Mouse (Mus musculus) frontal cortex, adult (tissue): ENCODE results near the gene Gars.

Experiments
- ATAC-seq: cut with Nextera tagmentation; 2 replicates; pipeline ENCODE4 v1.9.2; 2017; ENCODE audit warnings: mild to moderate bottlenecking, moderate library complexity, mixed read lengths; ENCODE audit not compliant: low TSS enrichment

The Gars gene

GRCm38 (mm10) chr6:55037799-55038670, at the start of gene Gars:
Gene Gars, plus strand, starts transcription at chr6:55038007.
- peak; percentile 97 for ATAC-seq

GRCm38 (mm10) chr6:54988141-54988540, 49.7 kb upstream of the Gars start:
- no peak for ATAC-seq

GRCm38 (mm10) chr6:54991189-54991588, 46.6 kb upstream of the Gars start:
- no peak for ATAC-seq

GRCm38 (mm10) chr6:54992141-54992540, 45.7 kb upstream of the Gars start:
- no peak for ATAC-seq

- ATAC-seq: peak; percentile 99
Observed at GRCm38 (mm10) chr6:54992734-54993260, 45.0 kb upstream of the Gars start, which contains the start of gene Ggct. Gene Ggct, minus strand, starts transcription at chr6:54992950.

- ATAC-seq: no peak
Observed at GRCm38 (mm10) chr6:54996361-54996760, 41.4 kb upstream of the Gars start.

- no peak for ATAC-seq
Observed at GRCm38 (mm10) chr6:54997726-54998125, 40.1 kb upstream of the Gars start.

GRCm38 (mm10) chr6:55001320-55001719, 36.5 kb upstream of the Gars start:
- no peak for ATAC-seq

GRCm38 (mm10) chr6:55002438-55002837, 35.4 kb upstream of the Gars start:
- ATAC-seq: no peak

- ATAC-seq: no peak
Observed at GRCm38 (mm10) chr6:55003559-55003958, 34.2 kb upstream of the Gars start.

GRCm38 (mm10) chr6:55008401-55008800, 29.4 kb upstream of the Gars start:
- ATAC-seq: no peak

- ATAC-seq: peak; percentile 85
Observed at GRCm38 (mm10) chr6:55009391-55010230, 28.2 kb upstream of the Gars start.

- ATAC-seq: no peak
Observed at GRCm38 (mm10) chr6:55010330-55011091, 27.3 kb upstream of the Gars start.

GRCm38 (mm10) chr6:55012516-55012915, 25.3 kb upstream of the Gars start:
- ATAC-seq: no peak

- ATAC-seq: no peak
Observed at GRCm38 (mm10) chr6:55014184-55014583, 23.6 kb upstream of the Gars start.

- ATAC-seq: peak; percentile 90
Observed at GRCm38 (mm10) chr6:55016236-55016635, 21.6 kb upstream of the Gars start.

- ATAC-seq: peak; percentile 98
Observed at GRCm38 (mm10) chr6:55016710-55017583, 20.9 kb upstream of the Gars start.

- no peak for ATAC-seq
Observed at GRCm38 (mm10) chr6:55018417-55018816, 19.4 kb upstream of the Gars start.

GRCm38 (mm10) chr6:55021806-55022205, 16.0 kb upstream of the Gars start:
- ATAC-seq: no peak

- ATAC-seq: no peak
Observed at GRCm38 (mm10) chr6:55027642-55028041, 10.2 kb upstream of the Gars start.

- ATAC-seq: no peak
Observed at GRCm38 (mm10) chr6:55036731-55037130, 1.1 kb upstream of the Gars start.
